Mouse (Mus musculus) CD4-positive, CD25-positive, alpha-beta regulatory T cell, adult 9 weeks (primary cell): Measurements from ENCODE around the gene Cep89. TPM values are rescaled to one million over a fixed set of nuclear protein-coding genes. Genes with fewer than 3 reads are reported as not detected.

Experiments
- polyA plus RNA-seq: library from polyadenylated mRNA; unstranded; fragments of 100-300 nt; shearing (Covaris generic); gene quantifications from one replicate; pipeline ENCODE4 v1.2.1, GENCODE M21; 2017

Gene Cep89
- 15.3 TPM for polyA plus RNA-seq

GRCm38 (mm10) chr7:35396542-35397168 is at the start of gene Cep89, which contains the start of gene Faap24:
TSS of gene Cep89 (plus strand) at chr7:35397035.
TSS of gene Faap24 (minus strand) at chr7:35396836.

GRCm38 (mm10) chr7:35447996-35448846 is 51.4 kb downstream of the Cep89 start, which contains the start of gene Slc7a9:
TSS of gene Slc7a9 (plus strand) at chr7:35448796.

Other genes starting within 250 kb of the Cep89 start
- gene Slc7a10, start 210.7 kb upstream of the Cep89 start, polyA plus RNA-seq: 11.8 TPM
- gene Lrp3, start 181.5 kb upstream of the Cep89 start, polyA plus RNA-seq: 2.6 TPM
- gene Gpatch1, start 78.6 kb upstream of the Cep89 start, polyA plus RNA-seq: 24.5 TPM
- 0.11 TPM for gene Rhpn2, start 62.9 kb upstream of the Cep89 start, polyA plus RNA-seq
- gene Faap24, start 199 bp upstream of the Cep89 start, polyA plus RNA-seq: 33.6 TPM
- gene Slc7a9, start 51.8 kb downstream of the Cep89 start, polyA plus RNA-seq: not detected
- 0.27 TPM for gene Tdrd12, start 140.7 kb downstream of the Cep89 start, polyA plus RNA-seq
- gene Nudt19, start 159.3 kb downstream of the Cep89 start, polyA plus RNA-seq: 41.8 TPM
- gene Rgs9bp, start 188.5 kb downstream of the Cep89 start, polyA plus RNA-seq: not detected
- gene Ankrd27, start 189.2 kb downstream of the Cep89 start, polyA plus RNA-seq: 68.3 TPM